ENCODE assay signal across 18 mouse cellular contexts in the genomic region with DNA sequence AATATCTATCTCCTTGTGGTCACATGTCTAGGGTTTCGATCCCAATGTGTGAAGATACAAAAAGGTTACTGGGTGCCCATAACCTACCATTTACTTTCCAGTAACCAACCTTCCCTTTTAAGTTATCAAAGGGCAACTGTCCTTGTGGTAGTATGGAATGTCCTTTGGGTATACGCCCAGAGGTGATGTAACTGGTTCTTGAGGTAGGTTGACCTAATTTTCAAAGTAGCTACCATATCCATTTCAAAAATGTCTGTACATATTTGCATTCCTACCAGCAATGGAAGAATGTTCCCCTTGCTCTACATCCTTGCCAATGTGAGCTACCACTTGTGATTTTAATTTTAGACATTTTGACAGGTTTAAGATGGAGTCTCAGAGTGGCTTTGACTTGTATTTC.
"Had no signal": no experiment of that assay in that cellular context is flagged by ENCODE, and none has a peak within 500 bp of the region (broad histone marks: within the 10 kb centered on the region; RNA-seq: fewer than 3 reads in every experiment).

No protein-coding gene starts in this region.

- H3K4me3 ChIP-seq: liver, embryonic 13.5 days; liver, embryonic 15.5 days; midbrain, embryonic 10.5 days; midbrain, embryonic 12.5 days; myocyte; neural tube, embryonic 13.5 days; neural tube, embryonic 15.5 days had no signal

- H3K4me1 ChIP-seq: liver, embryonic 13.5 days; liver, embryonic 15.5 days; midbrain, embryonic 10.5 days; midbrain, embryonic 12.5 days; neural tube, embryonic 13.5 days; neural tube, embryonic 15.5 days had no signal

- H3K27ac ChIP-seq: liver, embryonic 13.5 days; liver, embryonic 15.5 days; midbrain, embryonic 10.5 days; midbrain, embryonic 12.5 days; neural tube, embryonic 13.5 days; neural tube, embryonic 15.5 days had no signal

- H3K9me3 ChIP-seq: liver, embryonic 13.5 days; liver, embryonic 15.5 days; midbrain, embryonic 10.5 days; midbrain, embryonic 12.5 days; neural tube, embryonic 13.5 days; neural tube, embryonic 15.5 days had no signal

- DNase-seq: liver, embryonic 13.5 days; liver, postnatal 0 days; lung, embryonic 14.5 days; midbrain, embryonic 14.5 days; retina, postnatal 1 day; right cerebral cortex, adult 18-20 months; right cerebral cortex, postnatal 25 days; right cerebral cortex, postnatal 4 days; spleen, adult 18-20 months; thymus, adult 18-20 months; thymus, postnatal 14 days; thymus, postnatal 36 days had no signal

- H3K27me3 ChIP-seq: liver, embryonic 13.5 days; liver, embryonic 15.5 days; midbrain, embryonic 12.5 days; neural tube, embryonic 13.5 days; neural tube, embryonic 15.5 days had no signal

- H3K36me3 ChIP-seq: liver, embryonic 13.5 days; liver, embryonic 15.5 days; midbrain, embryonic 10.5 days; midbrain, embryonic 12.5 days; neural tube, embryonic 13.5 days; neural tube, embryonic 15.5 days had no signal
